Mouse (Mus musculus) heart, embryonic 10.5 days (tissue): ENCODE results near the gene Calm3. TPM values are rescaled to one million over a fixed set of nuclear protein-coding genes. Genes with fewer than 3 reads are reported as not detected.
A peak's percentile ranks its signal among the peaks of the same experiment; 100 is the strongest.

ENCODE experiments used
- DNase-seq: peaks from one replicate; pipeline ENCODE4 v3.0.0-alpha.2; 2017; ENCODE audit warnings: low spot score
- H3K27ac ChIP-seq: fragments of 300-500 bp; sonication (generic); 2 replicates; pipeline ENCODE4 v1.5.1; 2016; ENCODE audit warnings: mild to moderate bottlenecking
- H3K27me3 ChIP-seq: fragments of 300-500 bp; sonication (generic); 2 replicates; pipeline ENCODE4 v1.6.1; 2016; ENCODE audit warnings: mild to moderate bottlenecking; ENCODE audit not compliant: poor library complexity, insufficient read depth, severe bottlenecking
- H3K36me3 ChIP-seq: fragments of 300-500 bp; sonication (generic); 2 replicates; pipeline ENCODE4 v1.6.1; 2016; ENCODE audit warnings: mild to moderate bottlenecking, moderate library complexity
- H3K4me1 ChIP-seq: fragments of 300-500 bp; sonication (generic); 2 replicates; pipeline ENCODE4 v1.6.1; 2016; ENCODE audit warnings: mild to moderate bottlenecking
- H3K4me3 ChIP-seq: fragments of 300-500 bp; sonication (generic); 2 replicates; pipeline ENCODE4 v1.5.1; 2016; ENCODE audit warnings: mild to moderate bottlenecking, moderate library complexity
- H3K9me3 ChIP-seq: fragments of 300-500 bp; sonication (generic); 2 replicates; pipeline ENCODE4 v1.6.1; 2016; ENCODE audit warnings: mild to moderate bottlenecking, moderate library complexity
- WGBS: fragments of 180-500 bp; shearing (Covaris S2); methylation state at CpG from one replicate; pipeline ENCODE4 v1.1.7; 2016; 5-methylcytosine and 5-hydroxymethylcytosine counted together
- polyA plus RNA-seq: library from polyadenylated mRNA; unstranded; fragments of >200 nt; fragmentation: Nextera tagmentation; extraction: Ambion mirVana; gene quantifications from 2 replicates; pipeline ENCODE4 v1.2.1, GENCODE M21; 2016

The Calm3 gene
- polyA plus RNA-seq, 1 experiment from 2014 or later, result 117 TPM

DNA sequence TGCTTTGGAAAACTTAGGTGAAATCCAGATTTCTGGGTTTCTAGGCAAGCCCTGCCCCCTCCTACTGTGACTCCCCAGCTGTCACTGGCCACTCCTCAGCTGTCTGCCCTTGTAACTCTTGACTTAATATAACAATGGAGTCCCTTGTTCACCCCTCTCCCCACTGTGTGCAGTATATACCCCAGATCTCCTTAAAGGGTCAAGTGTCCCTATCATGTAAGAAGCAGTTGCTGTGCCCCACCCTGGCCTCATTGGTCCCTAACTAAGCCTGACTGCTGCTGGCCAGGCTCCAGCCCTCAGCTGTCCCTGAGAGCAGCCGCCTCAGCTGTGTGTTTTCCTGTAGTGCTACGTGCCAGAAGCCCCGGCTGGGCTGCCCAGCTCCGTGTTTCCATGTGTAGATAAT lies 24.0 kb upstream of the Calm3 start:
- H3K27ac ChIP-seq, result no peak overlapping the region

DNA sequence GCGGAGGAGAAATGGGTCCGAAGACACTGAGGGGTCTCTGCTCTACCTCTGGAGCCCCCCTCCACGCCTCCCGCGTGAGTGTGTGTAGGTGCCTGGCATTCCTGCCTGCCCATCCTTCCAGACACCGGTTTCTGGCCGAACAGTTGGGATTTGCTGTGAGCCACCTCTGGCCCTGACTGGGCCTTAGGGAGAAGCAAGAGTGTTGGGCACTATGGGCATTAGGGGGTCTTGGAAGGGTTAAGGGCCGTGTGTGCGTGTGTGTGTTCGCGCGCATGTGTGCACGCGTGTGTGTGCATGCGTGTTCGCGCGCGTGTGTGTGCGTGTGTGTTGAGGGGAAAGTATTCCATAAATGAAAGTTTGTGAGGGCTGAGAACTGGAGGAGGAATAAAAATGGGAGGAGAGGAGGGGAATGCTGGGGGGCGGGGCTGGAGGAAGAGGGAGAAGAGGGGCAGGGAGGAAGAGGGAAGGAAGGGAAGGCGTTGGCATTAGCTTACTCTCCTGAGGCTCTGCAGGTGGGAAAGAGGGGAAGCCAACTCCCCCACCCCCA lies 23.5 kb upstream of the Calm3 start:
- Histone ChIP-seq H3K9me3 (no peaks in the 10 kb centered on the region), H3K27me3 (peaks cover 56% of the 10 kb centered on the region), H3K36me3 (no peaks in the 10 kb centered on the region), H3K27ac (0 out of 2 replicates have a peak overlapping the region, but pooled peaks have one; percentile 65), H3K4me1 (peaks cover 56% of the 10 kb centered on the region), H3K4me3 (peak overlapping the region; percentile 58)
- DNase-seq, result no peak
- WGBS, result 19% methylated on average over 21 of the region's 22 CpGs

More for the DNA sequence above, 24.0 kb upstream of the Calm3 start:
- DNase-seq, result no peak
- no peaks in the 10 kb centered on the region for H3K9me3 ChIP-seq
- peak overlapping the region; percentile 58 for H3K4me3 ChIP-seq
- WGBS, result 8% methylated on average over 4 of the region's 4 CpGs
- peaks cover 56% of the 10 kb centered on the region for H3K27me3 ChIP-seq
- no peaks in the 10 kb centered on the region for H3K36me3 ChIP-seq
- H3K4me1 ChIP-seq, result peaks cover 56% of the 10 kb centered on the region

DNA sequence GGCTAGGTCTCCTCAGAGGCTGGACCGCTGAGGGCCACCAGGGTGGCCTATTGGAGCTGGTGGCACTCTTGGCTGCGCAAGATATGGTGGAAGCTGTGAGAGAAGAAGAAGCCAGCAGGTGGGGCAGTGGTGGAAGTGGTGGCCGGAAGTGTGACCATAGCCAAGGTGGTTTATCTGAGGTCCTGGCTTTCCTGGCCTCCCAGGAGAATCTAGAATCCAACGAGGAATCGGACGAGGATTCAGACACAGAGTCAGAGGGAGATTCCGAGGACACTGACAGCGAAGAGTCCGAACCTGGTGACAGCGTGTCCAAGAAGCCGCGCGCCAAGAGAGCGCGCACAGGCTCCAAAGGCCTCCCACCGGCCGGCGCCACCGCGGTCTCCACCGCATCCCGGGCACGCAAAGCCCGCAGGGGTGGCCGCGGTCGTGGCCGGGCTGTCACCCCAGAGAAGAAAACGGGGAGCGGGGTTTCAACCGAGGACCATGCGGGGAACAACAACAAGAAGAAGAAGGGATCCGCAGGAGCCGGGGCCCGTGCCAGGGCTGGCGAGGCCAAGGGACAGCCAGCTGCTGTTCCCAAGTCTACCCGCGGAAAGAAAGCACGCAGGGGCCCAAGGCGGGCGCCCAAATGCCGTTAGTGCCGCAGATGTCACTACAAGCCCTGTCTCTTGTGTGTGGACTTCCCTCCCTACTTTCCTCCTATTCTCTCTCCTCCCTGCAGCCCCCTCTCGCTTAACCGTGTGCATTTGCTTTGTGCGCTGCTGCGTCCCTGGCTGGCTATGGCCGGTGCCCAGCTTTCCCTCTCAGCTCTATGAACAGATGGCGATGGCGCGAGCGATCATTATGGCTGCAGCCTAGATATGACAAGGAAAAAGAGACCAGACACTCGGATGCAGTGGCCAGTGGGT lies 22.8 kb upstream of the Calm3 start:
- Histone ChIP-seq H3K4me1 (peaks cover 56% of the 10 kb centered on the region), H3K27me3 (peaks cover 56% of the 10 kb centered on the region)
- no peak for DNase-seq

DNA sequence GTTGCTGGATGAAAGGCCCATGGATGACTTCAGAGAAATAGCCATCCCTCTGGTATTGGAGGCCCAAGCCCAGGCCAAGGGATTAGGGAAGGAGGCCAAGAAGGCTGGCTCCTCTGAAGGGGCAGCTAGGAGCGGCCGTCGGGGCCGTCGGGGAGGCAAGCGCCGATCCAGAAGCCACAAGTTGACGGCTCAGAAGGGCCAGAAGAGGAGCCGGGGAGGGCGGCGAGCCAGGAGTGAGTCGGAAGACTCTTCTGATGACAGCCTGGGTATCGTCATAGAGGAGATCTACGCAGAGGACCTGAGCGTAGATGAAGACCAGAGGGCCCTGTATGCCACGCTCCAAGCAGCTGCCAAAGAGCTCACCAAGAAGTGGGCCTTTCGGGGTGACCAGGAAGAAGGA lies 21.5 kb upstream of the Calm3 start:
- DNase-seq, result no peak
- 6% methylated on average over 17 of the region's 17 CpGs for WGBS
- H3K4me1 ChIP-seq, result peaks cover 53% of the 10 kb centered on the region
- H3K36me3 ChIP-seq, result no peaks in the 10 kb centered on the region
- peak overlapping the region; percentile 71 for H3K4me3 ChIP-seq
- peaks cover 56% of the 10 kb centered on the region for H3K27me3 ChIP-seq
- H3K9me3 ChIP-seq, result no peaks in the 10 kb centered on the region
- no peak overlapping the region for H3K27ac ChIP-seq

More for the DNA sequence above, 22.8 kb upstream of the Calm3 start:
- Histone ChIP-seq H3K9me3 (no peaks in the 10 kb centered on the region), H3K36me3 (no peaks in the 10 kb centered on the region), H3K4me3 (peak overlapping the region; percentile 58), H3K27ac (peak overlapping the region; percentile 65; the same call in 1 of the 2 replicates)
- 2% methylated on average over 53 of the region's 53 CpGs for WGBS

DNA sequence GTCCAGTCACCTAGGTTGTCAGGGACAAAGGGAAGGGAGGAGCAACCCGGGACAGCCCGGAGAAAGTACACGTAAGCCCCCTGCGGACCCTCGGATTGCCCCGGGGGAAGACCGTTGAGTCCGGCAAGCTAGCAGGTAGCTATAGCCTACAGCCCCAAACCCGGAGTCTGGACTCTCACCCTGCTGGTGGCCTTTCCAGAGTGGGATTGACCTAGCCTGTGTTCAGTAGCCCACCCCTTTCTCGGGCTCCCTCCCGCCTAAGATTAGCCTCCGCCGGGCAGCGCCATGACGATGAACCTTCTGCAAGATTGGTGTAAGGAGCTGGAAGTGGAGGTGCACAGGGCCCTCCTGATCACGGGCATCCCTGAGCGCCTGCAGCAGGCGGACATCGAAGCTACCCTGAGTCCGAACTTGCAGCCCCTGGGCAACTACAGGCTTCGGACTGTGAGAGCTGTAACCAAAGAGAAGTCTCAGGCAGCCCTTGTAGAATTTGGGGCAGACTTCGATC lies 20.9 kb upstream of the Calm3 start:
- Histone ChIP-seq H3K36me3 (no peaks in the 10 kb centered on the region), H3K9me3 (no peaks in the 10 kb centered on the region), H3K27ac (peak overlapping the region; percentile 83), H3K4me3 (peak overlapping the region; percentile 71), H3K4me1 (peaks cover 53% of the 10 kb centered on the region), H3K27me3 (peaks cover 55% of the 10 kb centered on the region)
- WGBS, result under 1% methylated on average over 22 of the region's 22 CpGs
- no peak for DNase-seq

DNA sequence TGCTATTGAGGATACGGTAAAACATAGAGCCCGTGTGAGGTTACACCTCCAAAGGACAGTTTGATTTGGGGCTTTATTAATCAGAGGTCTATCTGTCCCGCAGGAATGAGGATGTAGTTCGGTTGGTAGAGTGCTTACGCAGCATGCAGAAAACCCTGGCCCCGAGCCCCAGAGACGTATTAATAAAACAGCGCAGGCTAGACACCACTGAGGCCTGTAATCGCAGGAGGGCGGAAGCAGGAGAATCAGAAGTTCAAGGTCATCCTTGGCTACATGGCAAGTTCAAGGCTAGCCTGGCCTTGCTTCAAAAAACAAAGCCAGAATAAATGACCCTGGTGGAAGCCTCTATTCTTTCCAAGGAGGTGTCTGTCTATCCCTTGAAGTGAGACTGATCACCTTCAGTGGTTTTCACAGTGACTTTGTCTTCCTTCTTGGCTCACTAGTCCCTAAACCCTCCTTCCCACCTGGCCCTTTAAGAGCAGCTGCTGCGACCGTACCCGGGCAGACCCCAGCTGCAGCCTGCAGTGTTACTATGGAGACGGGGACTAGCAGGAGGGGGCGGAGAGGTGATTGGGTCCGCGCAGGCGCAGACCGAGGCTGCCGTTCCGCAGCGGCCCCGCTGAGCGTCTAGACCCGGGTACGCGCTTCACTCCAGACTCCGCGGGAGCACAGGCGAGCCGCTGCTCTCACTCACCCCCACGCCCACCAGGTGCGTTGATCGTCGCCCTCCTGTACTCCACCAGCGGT lies 20.3 kb upstream of the Calm3 start, which contains the start of gene Pnmal2:
TSS of gene Pnmal2 (plus strand) at position 622 of the 747 bp plus-strand sequence.
- peaks cover 52% of the 10 kb centered on the region for H3K4me1 ChIP-seq
- peak within 1 kb of the TSS; percentile 83 for H3K27ac ChIP-seq
- H3K27me3 ChIP-seq, result peaks cover 49% of the 10 kb centered on the region
- no peaks in the 10 kb centered on the region for H3K36me3 ChIP-seq
- no peaks in the 10 kb centered on the region for H3K9me3 ChIP-seq
- 16% methylated on average over 36 of the region's 36 CpGs for WGBS
- DNase-seq, result peak; percentile 94
- peak within 1 kb of the TSS; percentile 71 for H3K4me3 ChIP-seq

DNA sequence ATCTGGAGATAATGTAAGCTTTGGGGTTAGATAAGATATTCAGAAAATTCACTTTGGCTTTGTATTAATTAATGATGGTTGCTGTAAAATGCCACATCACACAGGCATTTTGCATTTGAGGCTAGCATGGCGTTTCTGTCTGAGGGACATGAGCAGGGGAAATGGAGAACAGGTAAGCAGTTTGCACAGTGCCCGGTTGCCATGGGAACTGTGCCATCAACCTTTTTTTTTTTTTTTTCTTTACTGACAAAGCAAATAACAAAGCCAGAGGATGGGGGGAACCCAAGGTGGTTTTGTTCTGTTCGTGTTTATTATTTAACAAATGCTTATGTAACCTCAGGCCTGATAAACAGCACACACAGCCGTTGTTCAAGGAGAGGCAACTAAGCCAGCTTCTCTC lies 18.9 kb upstream of the Calm3 start:
- Histone ChIP-seq H3K9me3 (no peaks in the 10 kb centered on the region), H3K4me1 (peaks cover 46% of the 10 kb centered on the region), H3K27ac (no peak overlapping the region), H3K36me3 (no peaks in the 10 kb centered on the region), H3K4me3 (no peak overlapping the region), H3K27me3 (peaks cover 35% of the 10 kb centered on the region)
- WGBS, result 69% methylated on average over 4 of the region's 4 CpGs
- no peak for DNase-seq

DNA sequence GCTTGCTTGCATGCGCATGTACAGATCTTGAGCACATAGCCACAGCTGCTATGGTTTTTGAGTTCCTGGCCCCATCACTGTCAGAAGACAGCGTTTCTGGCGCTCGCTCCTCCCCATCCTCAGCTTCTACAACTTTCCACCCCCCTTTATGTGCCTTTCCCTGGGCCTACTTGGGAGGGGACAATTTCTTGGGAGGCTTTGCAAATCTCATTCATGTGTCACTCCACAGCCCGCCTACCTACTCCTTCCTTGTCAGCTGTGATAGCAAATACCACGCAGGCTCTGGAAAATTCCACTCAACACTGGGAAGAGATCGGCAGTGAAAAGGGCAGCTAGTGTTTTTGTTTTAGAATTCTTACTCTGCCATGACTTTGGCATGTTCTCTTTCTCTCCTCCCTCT lies 16.4 kb upstream of the Calm3 start:
- peaks cover 10% of the 10 kb centered on the region for H3K27me3 ChIP-seq
- H3K27ac ChIP-seq, result peak overlapping the region; percentile 48; the same call in 1 of the 2 replicates
- peaks cover 20% of the 10 kb centered on the region for H3K4me1 ChIP-seq
- H3K9me3 ChIP-seq, result no peaks in the 10 kb centered on the region
- H3K36me3 ChIP-seq, result no peaks in the 10 kb centered on the region
- 37% methylated on average over 7 of the region's 7 CpGs for WGBS
- DNase-seq, result no peak
- H3K4me3 ChIP-seq, result no peak overlapping the region

DNA sequence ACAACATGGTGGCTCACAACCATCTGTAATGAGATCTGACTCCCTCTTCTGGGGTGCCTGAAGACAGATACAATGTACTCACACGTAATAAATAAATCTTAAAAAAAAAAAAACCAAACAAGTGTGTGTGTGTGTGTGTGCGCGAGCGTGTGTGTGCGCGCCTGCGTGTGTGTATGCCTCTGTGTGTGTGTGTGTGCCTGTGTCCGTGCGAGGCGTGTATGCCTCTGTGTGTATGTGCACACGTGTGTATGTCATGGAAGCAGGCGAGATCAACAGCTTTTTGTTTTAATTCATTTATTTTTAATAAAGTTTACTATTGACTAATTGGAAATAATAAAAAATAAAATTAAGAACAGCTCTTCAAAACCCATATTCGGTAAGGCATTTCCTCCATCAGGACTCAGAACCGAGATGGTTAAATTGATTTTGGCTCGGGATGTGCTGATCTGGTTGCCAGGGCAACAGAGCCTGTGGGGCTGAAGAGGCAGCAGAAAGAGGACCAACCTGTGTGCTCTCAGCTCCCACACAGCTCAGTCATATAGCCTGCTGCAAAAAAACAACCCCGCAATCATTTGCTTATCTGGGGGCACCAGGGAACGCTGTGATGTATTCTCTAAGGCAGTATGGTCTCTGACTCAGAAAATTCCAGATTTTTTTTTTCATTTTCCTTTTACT lies 14.3 kb upstream of the Calm3 start:
- Histone ChIP-seq H3K4me3 (no peak overlapping the region), H3K27ac (no peak overlapping the region), H3K4me1 (peaks cover 7% of the 10 kb centered on the region; the same call in 1 of the 2 replicates), H3K36me3 (no peaks in the 10 kb centered on the region), H3K9me3 (no peaks in the 10 kb centered on the region), H3K27me3 (no peaks in the 10 kb centered on the region)
- WGBS, result 72% methylated on average over 17 of the region's 17 CpGs
- no peak for DNase-seq

DNA sequence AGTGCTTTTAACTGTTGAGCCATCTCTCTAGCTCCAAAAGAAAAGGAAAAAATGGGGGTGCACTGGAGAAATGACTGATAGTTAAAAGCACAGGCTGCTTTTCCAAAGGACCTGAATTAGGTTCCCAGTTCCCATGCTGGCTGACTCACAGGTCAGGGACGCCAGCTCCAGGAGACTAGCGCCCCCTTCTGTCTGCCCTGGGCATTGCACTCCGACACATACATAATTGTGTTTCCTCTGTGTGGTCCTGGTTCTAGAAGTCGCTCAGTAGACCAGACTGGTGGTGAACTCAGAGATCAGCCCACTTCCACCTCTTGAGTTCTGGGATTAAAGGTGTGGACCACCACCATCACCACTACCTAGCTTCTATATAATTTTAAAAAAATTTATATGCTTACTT lies 13.4 kb upstream of the Calm3 start:
- WGBS, result 39% methylated on average over 4 of the region's 4 CpGs
- no peak for DNase-seq
- Histone ChIP-seq H3K9me3 (no peaks in the 10 kb centered on the region), H3K27ac (no peak overlapping the region), H3K4me1 (peaks cover 7% of the 10 kb centered on the region; the same call in 1 of the 2 replicates), H3K27me3 (no peaks in the 10 kb centered on the region), H3K36me3 (no peaks in the 10 kb centered on the region), H3K4me3 (no peak overlapping the region)

DNA sequence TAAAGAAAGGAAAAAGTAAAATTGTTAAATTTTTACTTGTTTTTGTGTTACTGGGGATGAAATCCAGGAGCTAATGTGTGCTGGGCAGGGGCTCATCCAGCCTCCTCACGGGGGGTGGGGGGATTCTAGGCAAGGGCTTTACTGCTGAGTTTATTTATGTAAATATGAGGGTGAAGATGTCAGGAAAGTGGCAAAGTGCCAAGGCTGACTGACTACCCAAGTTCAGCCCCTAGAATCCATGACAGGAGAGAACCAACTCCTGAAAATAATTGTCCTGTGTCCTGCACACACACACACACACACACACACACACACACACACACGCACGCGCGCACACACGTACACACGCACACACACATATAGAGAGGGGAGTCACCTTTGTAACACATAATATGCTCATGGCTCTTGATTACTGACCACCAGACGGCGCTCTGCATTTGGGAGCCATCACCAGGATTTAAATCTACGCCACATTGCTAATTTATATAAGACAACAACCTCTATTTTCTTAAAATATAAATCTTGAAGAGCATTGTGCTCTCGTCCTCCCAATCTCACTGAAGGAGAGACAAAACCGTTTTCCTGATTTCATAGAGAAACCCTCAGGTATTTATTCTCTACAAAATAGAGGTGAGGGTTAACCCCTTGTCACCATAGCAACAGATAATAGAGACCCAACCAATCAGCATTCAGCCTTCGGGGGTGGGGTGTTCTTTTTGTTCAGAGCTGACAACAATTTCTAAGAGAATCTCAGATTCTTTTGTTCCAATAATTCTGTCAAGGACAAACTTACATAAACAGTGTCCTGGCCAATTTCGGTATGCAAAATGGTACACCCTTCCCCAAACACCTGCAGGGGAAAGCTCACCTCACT lies 9.0 kb upstream of the Calm3 start:
- no peak for DNase-seq
- 40% methylated on average over 14 of the region's 14 CpGs for WGBS
- H3K27me3 ChIP-seq, result no peaks in the 10 kb centered on the region

More for the DNA sequence above, 9.0 kb upstream of the Calm3 start:
- Histone ChIP-seq H3K27ac (no peak overlapping the region), H3K4me3 (no peak overlapping the region), H3K4me1 (no peaks in the 10 kb centered on the region), H3K36me3 (no peaks in the 10 kb centered on the region), H3K9me3 (no peaks in the 10 kb centered on the region)
